Mouse (Mus musculus): ENCODE results near the gene Plcl2. TPM values are rescaled to one million over a fixed set of nuclear protein-coding genes. Genes with fewer than 3 reads are reported as not detected.
"Not testable (repeated sequence)": the region's sequence is repeated elsewhere in the genome, so short reads cannot be mapped to it uniquely, and the experiment has no call there.

Gene Plcl2
- total RNA-seq, 2 experiments from 2014 or later: 54.7 to 58.9 TPM

DNA sequence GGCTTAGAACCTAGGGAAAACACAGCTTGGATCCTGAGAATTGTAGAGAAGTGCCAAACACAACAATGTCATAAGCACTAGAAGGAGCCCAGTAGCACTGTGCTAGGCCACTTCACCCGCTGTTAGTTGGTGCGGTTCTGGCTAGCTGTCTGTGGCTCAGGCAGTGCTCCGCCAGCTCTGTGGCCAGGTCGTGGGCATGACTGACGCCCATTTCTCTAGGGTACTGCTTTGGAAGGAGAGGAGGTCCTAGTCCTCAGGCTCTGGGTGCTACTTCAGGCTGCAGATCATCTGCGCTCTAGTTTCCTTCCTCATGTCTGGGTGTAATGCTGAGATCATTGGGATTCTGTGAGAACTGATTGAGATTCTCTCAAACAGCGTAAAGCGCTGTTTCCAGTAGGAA is 20.9 kb downstream of the Plcl2 start:
- ATAC-seq (ENCODE audit: poor library complexity, severe bottlenecking): peak; percentile 17; the same call in 1 of the 2 replicates

GRCm38 (mm10) chr17:50534889-50535288 is 25.7 kb downstream of the Plcl2 start:
- not testable (repeated sequence) for ATAC-seq (ENCODE audit: poor library complexity, severe bottlenecking)

- no peak for ATAC-seq (ENCODE audit: poor library complexity, severe bottlenecking)
Observed at GRCm38 (mm10) chr17:50536409-50537194, 27.4 kb downstream of the Plcl2 start.

- ATAC-seq (ENCODE audit: poor library complexity, severe bottlenecking): no peak
Observed at GRCm38 (mm10) chr17:50537786-50538185, 28.6 kb downstream of the Plcl2 start.

DNA sequence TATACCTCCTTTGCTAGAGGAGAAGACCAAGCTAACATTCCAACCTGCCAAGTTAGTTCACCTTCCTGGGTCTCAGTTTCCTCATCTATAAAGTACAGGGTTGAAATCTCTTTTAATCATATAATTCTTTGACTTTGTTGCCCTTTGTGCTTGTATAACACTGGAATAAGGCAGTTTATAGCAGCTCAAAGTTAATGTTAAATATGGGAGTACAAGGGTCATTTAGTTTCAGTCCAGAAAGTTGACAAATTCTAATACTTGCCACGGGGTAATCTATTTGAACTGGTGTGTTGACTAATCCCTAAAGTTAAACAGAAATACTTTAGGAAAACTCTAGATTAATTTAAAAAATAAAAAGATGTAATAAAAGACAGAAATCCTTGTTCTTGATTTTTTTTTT is 35.7 kb downstream of the Plcl2 start:
- ATAC-seq (ENCODE audit: poor library complexity, severe bottlenecking): no peak

- ATAC-seq (ENCODE audit: poor library complexity, severe bottlenecking): no peak
Observed at GRCm38 (mm10) chr17:50545274-50545673, 36.1 kb downstream of the Plcl2 start.

GRCm38 (mm10) chr17:50552130-50552529 is 42.9 kb downstream of the Plcl2 start:
- no peak for ATAC-seq (ENCODE audit: poor library complexity, severe bottlenecking)

GRCm38 (mm10) chr17:50557566-50558238 is 48.5 kb downstream of the Plcl2 start:
- no peak for ATAC-seq (ENCODE audit: poor library complexity, severe bottlenecking)

GRCm38 (mm10) chr17:50558239-50558625 is 49.0 kb downstream of the Plcl2 start:
- ATAC-seq (ENCODE audit: poor library complexity, severe bottlenecking): no peak

- no peak for ATAC-seq (ENCODE audit: poor library complexity, severe bottlenecking)
Observed at GRCm38 (mm10) chr17:50565376-50566123, 56.3 kb downstream of the Plcl2 start.

DNA sequence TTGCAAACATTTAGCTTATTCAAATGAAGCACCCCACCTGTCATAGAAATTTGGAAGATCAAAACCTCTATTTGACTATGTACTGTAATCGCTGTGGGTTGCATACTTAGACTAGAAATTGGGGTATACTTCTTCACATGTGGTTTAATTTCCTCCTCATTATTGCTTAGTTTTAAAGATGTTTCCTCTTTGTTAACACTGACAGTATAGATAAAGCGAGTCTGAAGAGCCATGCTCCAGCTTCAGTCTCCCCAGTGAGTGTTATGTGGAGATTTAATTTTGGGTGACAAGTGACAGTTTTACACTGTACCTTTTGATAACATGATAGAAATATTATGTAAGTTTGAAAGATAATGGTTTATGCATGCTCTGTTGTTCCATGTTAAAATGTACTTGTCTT is 59.6 kb downstream of the Plcl2 start:
- no peak for ATAC-seq (ENCODE audit: poor library complexity, severe bottlenecking)

GRCm38 (mm10) chr17:50570228-50570627 is 61.0 kb downstream of the Plcl2 start:
- ATAC-seq (ENCODE audit: poor library complexity, severe bottlenecking): peak; percentile 72; the same call in 1 of the 2 replicates

DNA sequence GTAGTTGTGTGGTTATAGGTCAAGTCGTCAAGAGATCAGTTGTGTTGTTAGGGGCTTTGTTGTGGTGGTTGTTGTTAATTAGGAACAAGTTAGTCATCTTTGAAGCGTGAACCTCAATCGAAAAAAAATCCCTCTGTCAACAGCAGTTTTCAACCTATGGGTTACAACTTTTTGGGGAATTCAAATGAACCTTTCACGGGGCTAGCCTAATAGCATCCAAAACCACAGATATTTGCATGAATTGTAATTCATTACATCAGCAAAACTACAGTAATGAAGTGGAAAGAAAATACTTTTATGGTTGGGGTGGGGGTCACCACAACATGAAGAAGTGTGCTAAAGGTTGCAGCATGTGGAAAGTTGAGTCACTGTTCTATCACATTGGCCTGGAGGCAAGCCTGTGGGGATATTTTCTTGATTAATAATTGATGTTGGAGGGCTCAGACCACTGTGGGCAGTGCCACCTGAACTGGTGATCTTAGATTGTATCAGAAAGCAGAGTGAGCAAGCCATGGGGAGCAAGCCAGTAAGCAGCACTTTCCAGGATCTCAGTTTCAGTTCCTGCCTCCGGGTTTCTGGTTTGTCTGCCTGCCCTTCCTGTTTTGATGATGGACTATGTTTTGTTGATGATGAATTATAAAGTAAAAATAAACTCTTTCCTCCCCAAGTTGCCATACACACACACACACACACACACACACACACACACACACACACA is 61.6 kb downstream of the Plcl2 start:
- peak; percentile 62 for ATAC-seq (ENCODE audit: poor library complexity, severe bottlenecking)

DNA sequence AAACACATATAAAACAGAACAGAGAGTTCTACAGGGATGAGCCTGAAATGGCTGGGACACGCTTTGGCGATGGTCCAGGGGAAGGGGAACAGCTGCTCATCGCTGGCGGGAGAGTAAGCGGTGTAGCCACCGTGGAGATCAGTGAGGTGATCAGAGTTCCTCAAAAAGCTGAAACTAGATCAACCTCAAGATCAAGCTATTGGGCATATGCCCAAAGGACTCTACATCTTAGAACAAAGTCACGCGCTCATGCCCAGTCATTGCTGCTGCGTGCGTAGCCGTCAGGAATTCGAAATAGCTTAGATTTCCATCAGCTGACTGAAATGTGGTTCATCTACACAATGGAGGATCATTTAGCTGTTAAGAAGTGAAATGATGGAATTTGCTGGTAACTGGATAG is 65.0 kb downstream of the Plcl2 start:
- ATAC-seq (ENCODE audit: poor library complexity, severe bottlenecking): peak; percentile 58

GRCm38 (mm10) chr17:50580416-50580815 is 71.2 kb downstream of the Plcl2 start:
- 0 out of 2 replicates have a peak, but pooled peaks have one; percentile 31 for ATAC-seq (ENCODE audit: poor library complexity, severe bottlenecking)

- ATAC-seq (ENCODE audit: poor library complexity, severe bottlenecking): no peak
Observed at GRCm38 (mm10) chr17:50586834-50587233, 77.6 kb downstream of the Plcl2 start.

DNA sequence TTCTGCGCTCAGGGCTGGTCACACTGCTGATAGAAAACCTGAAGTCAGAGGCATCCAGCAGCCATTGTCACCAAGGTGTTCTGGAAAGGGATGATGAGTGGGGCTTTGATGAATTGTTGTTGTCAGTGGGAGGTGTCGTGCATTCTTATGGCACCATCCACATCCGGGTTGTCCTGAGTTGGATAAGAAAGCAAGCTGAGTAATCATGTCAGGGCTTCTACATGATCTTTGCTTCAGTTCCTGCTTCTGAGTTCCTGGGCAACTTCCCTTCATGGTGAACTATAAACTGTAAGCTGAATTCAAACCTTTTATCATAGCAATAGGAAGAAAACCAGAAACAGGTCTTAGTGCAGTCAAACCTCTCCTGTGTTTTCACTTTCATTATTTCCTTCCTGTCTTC is 78.7 kb downstream of the Plcl2 start:
- ATAC-seq (ENCODE audit: poor library complexity, severe bottlenecking): peak; percentile 59

GRCm38 (mm10) chr17:50600178-50600577 is 91.0 kb downstream of the Plcl2 start:
- no peak for ATAC-seq (ENCODE audit: poor library complexity, severe bottlenecking)

- ATAC-seq (ENCODE audit: poor library complexity, severe bottlenecking): no peak
Observed at GRCm38 (mm10) chr17:50600696-50601095, 91.5 kb downstream of the Plcl2 start.

- no peak for ATAC-seq (ENCODE audit: poor library complexity, severe bottlenecking)
Observed at GRCm38 (mm10) chr17:50606890-50607289, 97.7 kb downstream of the Plcl2 start.

DNA sequence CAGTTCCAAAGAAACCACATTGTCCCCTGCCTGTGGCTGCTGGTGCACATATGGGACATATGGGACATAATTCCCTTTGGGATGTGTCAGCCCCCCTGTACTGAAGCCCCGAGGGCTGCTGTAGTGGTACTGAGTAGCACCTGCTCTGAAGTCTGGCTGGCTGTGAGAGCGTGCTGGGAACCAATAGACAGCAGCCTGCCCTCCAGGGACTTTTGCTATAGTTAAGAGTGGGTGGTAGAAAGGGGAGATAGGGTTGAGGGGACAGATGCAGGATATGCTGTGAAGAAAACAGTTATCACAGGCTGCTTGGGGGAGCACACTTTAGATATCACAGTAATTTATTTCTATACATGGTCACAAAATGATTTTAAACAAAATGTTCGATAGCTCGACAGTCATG is 100.7 kb downstream of the Plcl2 start:
- ATAC-seq (ENCODE audit: poor library complexity, severe bottlenecking): no peak
